Mouse (Mus musculus) Muller cell, postnatal 12 days (primary cell): ENCODE measurements around the gene Crybb3.

Source experiments
- DNase-seq: peaks from one replicate; pipeline ENCODE4 v3.0.0-alpha.2; 2015; ENCODE audit errors: inconsistent ontology term

Crybb3 gene

DNA sequence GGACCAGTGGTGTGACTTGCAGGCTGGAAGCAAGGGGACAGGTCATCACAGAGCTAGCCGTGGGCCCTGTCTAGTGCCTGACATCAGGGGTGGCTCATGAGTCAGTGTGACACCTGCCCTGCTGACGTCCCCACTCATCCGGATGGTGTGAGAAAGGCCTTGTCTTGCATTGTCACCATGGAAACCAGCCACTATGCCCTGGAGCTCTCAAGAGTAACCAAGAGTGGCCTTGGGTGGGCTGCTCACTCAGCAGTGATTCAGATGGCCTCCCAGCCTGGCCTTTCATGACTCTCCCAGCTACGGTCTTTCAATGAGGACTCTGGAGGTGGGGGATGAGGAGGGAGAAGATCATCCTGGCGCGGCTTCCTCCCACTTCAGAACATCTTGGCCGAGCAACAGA lies 21.1 kb upstream of the Crybb3 start:
- DNase-seq = peak; percentile 61

DNA sequence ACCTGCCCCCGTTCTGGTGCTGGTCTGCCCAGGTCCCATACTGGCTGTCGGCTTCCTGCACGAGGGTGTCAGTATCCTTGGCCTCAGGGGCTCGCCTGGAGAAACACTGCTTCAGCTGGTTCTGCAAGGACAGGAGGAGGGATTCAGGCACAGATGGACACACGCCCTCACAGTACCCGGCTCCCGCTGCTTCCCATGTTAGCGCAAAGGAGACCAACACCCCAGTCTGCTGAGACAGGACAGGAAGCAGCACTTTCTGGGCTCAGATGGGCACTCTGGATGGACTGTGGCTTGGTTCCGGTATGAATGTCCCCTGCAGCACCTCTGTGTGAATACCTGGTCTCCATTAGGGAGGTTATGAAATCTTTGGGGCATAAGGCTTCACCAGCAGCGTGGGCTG lies 20.1 kb upstream of the Crybb3 start:
- no peak for DNase-seq

DNA sequence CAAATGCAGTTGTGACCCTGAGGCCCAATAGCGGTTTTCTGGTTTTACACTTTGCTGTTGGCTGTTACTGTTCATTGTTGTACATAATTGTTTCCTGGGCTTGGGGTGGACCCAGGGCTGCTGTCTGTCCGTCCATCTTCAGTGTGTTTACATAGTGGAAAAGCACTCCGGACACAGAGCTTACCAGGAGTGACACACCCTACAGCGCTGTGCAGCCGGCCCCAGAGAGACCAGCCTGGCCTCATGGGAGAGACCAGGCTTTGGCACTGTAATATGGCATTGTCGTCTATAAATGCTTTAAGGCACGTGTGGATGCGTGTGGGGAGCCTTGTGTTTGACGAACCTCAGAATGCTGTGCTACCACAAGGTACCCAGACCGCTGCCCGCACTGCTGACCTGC lies 19.0 kb upstream of the Crybb3 start:
- DNase-seq = no peak

DNA sequence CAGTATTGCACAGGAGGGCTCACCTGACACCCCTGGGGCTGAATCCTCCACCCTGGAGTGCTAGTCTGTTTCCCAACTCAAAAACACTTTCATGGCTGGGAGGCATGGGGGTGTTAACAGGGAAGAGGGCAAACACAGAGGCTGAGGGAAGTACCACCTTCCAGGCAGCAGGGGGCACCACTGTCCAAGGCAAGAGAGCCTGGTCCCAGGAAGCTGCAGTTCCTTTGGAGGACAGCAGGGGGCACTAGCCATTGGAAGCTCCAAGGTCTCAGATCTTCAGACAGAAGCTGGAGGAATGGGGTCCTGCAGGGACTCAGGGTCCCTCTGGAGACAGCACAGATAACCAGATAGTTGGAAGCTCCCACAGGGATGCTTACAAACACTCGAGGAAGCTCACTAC lies 18.2 kb upstream of the Crybb3 start:
- DNase-seq = peak; percentile 72

DNA sequence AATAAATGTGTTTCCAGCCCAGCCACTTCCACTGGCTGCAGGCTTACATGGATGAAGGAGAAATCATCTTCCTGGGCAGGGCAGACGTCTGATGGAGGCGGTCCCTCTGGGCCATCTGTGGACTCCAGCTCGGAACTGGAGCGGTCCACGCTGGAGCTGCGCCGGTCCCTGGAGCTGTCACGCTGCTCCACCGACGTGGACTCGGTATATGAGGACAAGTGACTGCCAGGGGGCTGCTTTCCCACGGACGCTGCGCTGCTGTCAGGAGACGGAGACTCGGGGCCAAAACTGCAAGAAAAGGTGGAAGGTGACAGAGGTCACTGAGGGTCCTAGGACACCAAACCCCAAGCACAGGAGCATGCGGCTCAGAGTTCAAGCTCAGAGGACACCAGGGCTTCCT lies 16.2 kb upstream of the Crybb3 start:
- no peak for DNase-seq

DNA sequence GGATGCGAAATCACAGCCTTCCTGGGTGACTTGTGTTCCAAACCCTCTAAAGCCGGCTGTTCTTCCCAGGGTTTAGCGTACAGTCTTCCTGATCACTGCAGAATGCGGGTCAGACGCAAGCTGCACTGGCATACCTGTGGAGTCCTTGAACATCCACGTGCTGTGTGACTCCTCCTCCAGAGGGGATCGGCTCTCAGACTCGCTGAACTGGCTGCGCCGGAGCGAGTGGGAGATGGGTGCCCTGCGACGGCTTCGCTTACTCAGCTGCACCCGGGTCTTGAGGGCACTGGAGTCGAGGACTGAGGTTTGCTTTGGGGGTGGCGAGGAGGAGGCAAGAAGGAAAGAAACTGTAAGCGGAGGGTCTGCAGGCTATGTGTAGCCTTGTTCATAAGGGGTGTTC lies 14.1 kb upstream of the Crybb3 start:
- DNase-seq = no peak

DNA sequence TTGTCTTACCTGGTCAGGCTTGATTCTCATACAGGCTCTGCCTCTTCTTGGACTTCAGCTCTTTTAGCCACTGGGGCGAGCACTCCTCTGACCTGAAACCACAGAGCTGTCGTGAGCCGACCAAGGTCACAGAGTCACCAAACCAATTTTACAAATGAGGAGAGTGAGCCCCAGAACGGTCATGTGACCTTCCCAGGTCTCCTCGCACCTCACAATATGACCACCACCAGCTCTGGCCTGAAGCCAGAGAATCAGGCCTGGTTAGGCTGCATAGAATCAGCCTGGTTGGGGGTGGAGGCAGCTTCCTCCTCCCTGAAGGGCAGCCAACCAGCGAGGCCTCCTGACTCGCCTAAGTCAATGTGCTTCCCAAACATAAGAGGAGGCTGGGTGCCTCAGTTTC lies 11.0 kb upstream of the Crybb3 start:
- DNase-seq = no peak

DNA sequence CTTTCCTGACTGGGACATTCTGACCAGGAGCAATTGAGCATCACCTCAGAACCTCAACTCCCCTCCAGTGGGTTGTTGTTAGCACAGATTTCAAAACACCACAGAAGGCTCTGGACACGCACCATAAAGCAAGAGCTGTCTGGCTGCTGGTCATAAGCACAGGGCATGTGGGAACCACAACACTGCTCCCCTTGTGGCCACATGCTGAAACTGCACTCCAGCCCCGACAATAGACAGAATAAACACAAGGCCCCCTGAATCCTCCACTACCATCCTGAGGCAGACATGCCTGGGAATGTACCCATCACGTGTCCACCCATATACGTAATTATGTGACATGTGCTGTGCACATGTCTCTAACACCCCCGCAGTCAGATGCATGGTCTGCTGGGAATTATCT lies 9.8 kb upstream of the Crybb3 start:
- no peak for DNase-seq

DNA sequence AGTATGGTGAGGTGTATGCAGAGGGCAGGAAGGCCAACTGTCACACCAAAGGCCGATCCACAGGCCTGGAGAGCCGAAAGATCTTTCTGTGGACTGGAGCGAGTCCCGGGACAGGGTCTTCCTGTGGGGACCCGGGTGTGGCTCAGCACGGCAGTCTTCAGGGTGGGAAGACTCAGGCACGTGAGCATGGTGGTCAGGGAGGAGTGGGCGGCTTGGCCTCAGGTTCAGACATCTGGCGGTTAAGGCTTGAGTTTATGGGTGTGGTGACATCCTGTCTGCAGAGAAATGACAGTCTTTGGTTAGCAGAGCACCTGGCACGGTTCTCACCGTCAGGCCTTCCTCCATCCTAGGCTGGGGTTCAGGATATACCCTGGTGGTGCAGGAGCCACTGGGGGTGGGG lies 9.4 kb upstream of the Crybb3 start:
- no peak for DNase-seq

DNA sequence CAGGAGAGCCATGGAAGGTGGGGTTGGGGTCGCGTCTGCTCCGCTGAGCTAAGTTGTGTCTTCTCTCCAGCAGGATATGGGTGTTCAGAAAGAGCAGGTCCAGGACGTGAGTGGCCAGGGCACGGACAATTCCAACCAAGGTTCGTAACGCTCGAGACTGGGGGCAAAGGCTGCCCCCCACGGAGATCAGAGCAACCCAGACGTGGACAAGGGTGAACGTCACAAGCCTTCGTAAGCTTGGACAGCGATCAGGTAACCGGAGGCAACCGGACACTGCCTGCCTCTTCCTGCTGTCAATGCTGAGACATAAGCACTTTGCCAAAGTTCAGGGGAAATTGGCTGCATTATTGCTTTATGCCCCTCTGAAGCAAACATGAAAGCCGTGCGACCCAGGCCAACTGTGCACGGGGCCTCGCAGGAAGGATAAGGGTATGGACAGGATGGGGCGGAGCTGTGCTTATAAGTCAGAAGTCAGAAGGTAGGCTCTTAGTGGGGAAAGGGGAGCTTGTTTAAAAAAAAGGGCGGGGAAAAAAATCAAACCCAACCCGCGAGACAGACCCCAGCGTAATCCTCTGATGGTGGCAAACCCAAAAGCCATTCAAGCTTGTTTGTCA lies 8.8 kb upstream of the Crybb3 start:
- no peak for DNase-seq

DNA sequence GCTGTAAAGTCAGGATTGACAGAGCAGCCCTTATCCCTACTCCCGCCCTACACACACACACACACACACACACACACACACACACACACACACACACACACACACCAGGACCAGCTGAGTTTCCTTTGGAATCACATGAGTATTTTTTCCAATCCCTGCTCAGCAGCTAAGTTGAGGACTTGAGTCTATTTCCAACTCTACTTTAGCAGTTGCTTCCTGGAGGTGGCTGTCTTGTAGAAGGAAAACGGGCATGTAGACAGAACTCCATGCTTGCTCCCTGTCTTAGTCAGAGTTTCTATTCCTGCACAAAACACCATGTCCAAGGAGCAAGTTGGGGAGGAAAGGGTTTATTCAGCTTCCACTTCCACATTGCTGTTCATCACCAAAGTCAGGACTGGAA lies 6.1 kb upstream of the Crybb3 start:
- DNase-seq = no peak

DNA sequence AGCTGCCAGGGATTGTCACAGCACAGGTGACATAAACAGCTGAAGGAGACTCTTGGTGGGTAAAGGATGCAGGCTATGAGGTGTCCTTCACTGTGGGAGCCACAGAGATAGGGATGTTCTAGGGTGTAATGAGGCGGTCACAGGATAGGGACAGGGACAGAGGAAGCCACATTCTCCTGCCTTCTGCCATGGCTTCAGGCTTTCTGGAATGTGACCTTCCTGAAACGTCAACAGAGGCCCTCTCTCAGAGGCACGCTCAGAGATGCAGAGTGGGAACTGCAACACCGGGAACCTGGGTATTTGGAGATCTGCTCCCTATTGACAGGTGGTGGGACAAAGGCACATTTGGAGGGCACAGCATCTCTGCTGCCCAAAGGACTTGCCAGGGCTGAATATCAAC lies 5.6 kb upstream of the Crybb3 start:
- DNase-seq = no peak

DNA sequence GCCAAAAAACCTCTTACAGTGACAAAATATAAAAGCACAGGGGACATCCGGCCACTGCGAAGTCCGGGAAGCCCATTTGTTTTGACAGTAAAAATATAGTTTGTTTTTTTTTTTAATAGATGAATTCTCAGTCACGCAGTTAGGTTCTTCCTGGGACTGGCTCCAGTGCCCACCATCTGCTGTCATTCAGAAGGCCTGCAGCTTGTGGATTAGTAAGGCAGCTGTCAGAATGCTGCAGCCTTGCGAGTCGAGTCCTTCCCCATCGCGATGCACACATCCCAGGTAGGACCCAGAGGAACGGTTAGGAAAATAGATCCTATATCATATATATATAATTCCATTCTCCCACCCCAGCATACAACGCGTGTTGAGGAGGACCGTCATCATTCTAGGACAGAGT lies 5.1 kb upstream of the Crybb3 start:
- no peak for DNase-seq

DNA sequence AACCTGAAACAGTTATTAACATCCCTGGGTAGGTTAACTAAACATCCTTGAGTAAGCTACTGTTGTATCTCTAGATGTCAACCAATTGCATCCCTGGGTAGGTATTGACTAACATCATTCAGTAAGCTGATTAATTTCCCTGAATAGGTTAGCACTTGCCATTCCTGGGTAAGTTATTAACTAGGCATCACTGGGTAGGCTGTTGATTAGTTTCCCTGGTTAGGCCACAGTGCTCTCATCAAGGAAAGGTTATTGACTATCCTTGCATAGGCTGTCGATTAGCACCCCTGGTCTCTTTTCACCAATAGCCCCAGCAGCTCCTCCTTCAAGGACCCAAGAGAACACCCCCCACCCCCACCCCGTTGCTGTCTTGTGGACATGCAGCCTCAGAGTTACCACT lies 4.5 kb upstream of the Crybb3 start:
- DNase-seq = no peak

DNA sequence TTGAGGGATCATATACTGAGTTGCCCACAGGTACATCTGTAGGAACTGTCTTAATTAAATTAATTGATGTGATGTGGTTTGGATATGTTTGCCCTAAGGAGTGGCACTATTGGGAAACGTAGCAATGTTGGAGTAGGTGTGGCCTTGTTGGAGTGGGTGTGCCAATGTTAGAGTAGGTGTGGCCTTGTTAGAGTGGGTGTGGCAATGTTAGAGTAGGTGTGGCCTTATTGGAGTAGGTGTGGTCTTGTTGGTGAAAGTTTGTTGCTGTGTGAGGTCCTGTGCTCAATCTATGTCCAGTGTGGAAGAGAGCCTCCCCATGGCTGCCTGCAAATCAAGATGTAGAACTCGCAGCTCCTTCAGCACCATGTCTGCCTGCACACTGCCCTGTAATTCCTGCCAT lies 2.9 kb upstream of the Crybb3 start:
- no peak for DNase-seq

DNA sequence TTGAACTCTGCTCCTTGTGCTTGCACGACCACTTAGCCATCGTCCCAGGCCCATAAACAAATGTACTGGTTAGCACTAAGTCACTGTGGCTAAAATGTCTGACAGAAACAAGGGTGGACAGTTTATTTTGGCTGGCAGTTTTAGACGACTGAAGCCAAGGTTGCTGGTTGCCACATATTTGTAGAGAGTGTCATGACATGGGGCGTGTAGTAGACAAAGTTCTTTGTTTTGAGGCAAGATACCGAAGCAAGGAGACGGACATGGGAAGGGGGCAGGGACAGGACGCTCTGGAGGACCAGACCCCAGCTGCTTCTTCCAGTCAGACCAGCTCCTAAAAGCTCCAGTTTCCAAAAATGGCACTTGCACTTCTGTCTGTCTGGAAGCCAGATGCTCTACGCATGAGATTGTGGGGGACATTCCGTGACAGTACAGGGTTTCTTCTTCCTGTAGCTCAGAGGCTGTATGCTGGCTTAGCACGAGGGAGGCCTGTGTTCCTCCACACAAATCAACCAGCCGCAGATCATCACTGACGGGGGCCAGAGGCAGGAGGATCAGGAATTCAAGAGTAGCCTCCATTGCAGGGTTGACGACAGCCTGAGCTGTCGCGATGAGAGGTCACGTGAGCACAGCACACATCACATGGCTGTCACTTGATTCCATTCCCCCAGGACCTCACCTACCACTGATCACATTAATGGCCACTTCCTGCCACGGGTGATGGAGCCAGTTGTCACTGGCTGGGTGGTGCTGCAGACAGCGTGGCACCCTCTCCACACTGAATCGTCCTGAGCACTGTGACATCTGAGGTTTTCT lies 1.2 kb upstream of the Crybb3 start:
- DNase-seq = peak; percentile 89

DNA sequence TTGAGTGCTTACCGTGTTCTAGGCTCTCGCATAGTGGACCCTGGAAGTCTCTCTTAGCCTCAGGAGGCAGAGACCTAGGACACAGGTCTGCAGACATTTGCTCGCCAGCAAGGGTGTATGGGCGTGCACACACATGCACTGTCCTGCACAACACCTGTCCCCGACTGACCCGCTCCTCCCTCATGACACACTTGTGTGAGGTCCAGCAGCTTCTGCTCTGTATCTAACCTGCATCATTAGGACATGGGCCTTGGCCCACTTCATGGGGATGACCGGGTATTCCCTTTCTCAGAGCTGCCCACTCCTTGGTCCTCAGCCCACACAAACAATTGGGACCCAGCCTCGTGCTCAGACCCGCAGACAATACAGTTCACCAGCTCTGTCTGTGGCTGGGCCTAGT lies 364 bp downstream of the Crybb3 start:
- DNase-seq = no peak

DNA sequence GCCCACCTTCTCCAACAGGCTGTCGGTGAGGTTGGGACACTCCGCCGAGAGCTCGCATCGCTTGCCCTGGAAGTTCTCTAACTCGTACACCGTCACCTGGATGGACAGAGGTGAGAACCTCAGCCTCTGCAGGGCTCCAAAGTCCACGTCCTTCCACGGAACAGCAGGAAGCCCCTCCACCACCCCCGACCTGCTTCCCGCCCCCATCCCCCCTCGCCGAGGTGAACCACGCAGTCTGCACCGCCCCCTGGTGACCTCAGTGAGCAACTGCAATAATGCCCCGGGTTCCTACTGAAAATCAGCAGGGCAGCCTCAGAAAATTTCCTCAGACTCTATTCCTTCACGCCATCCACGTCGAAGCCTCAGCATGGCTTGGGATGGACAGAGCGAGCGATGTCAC lies 1.6 kb downstream of the Crybb3 start:
- no peak for DNase-seq

DNA sequence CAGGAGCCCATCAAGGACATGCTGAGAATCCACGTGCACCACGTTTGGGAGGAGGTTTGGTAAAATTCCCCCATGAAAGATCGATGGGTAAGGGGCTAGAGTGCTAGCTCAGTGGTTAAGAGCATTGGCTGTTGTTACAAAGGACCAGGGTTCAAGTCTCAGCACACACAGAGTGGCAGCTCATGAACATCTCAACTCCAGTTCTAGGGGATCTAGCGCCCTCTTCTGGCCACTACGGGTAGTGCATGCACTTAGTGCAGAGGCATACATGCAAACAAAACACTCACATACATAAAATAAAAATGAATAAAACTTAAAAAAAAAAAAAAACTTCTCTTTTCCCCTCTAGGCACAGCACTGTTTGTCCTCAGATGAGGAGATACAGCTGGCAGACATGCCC lies 2.7 kb downstream of the Crybb3 start:
- DNase-seq = no peak

DNA sequence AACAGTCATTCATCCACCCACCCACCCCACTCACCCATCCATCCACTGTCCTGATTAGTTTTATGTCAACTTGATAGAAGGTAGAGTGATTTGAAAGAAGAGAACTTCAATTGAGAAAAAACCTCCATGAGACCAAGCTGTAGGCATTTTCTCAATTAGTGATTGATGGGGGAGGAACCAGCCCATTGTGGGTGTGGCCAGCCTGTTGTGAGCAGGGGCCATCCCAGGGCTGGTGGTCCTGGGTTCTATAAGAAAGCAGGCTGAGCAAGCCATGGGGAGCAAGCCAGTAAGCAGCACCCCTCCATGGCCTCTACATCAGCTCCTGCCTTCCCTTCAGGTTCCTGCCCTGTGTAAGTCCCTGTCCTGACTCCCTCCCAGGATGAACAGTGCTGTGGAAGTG lies 11.4 kb downstream of the Crybb3 start, which contains the start of gene Crybb2:
Gene Crybb2, minus strand, starts transcription at position 101 of the 400 bp plus-strand sequence.
- DNase-seq = no peak

DNA sequence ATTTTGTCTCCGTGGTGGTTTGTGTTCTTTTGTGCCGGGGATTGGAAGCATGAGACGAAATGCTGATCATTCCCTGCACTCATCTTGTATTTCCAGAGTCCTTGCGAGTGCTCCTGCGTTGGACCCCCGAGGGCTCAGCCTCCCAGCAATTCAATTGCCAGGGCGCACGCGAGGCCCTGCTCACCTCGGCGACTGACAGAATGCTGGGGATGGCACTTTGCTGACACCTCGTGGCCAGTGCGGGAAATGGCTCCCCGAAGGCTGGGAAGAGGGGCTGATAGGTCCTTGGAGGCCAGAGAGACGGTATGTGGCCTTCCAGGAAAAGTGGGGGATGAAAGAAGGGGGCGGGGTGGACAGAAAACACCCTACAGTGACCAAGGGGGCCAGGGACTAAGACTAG lies 27.1 kb downstream of the Crybb3 start:
- peak; percentile 66 for DNase-seq

DNA sequence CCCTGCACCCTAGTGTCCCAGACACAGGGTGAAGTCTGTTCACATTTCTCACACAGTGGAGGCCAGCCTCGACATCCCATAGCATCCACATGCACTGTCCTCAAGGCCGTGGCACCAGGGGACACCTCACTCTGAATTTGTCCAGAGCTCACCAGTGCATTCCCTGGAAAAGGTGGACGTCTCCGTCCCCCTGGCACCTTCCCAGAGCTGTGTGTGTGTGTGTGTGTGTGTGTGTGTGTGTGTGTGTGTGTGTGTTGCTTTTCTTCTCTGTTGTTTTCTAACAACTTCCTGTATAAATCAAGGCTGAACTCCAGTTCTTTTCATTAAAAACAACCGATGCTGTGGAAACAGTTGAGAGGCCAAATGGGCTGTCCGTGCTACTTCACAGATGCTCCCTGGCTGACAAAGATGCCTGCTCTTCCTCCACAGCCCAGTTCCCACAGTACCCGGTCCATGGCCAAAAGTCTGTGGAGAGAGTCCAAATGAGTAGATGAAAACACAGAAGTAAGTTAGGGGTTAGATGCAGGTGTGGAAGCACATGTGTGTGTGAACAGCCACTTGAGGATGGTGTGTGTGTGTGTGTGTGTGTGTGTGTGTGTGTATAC lies 30.7 kb downstream of the Crybb3 start:
- no peak for DNase-seq

DNA sequence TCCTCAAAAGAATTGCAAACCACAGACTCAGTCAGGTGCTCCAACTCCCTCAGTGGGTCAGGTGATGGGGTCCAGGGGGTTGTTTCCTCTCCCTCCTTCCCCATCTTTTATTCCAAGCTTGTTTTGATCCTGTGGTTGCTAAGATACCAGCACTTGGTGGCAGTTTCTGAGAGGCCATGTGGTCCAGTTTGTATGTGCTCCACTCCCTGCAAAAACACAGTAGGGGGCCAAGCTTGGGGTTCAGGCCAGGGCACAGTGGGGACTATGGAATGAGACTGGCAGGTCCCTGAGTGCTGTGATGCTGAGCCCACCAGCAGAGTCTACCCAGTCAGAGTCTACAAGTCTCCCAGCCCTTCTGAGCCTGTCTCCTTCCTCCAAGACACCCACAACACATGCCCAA lies 31.5 kb downstream of the Crybb3 start:
- DNase-seq = peak; percentile 57
